Mouse (Mus musculus) bone marrow macrophage, adult 2 months (primary cell): ENCODE data around the gene Edem2.

Experiments
- CTCF ChIP-seq: IDR thresholded peaks from 2 replicates; pipeline ENCODE4 v1.5.1; 2012; ENCODE audit warnings: low read depth, mild to moderate bottlenecking, low read length, moderate library complexity
- POLR2A ChIP-seq: IDR thresholded peaks from 2 replicates; pipeline ENCODE4 v1.6.1; 2012; ENCODE audit warnings: mild to moderate bottlenecking, low read depth, low read length, borderline replicate concordance

- TF ChIP-seq CTCF (no peak), POLR2A (no peak)
These were observed 44.4 kb upstream of the Edem2 start for GRCm38 (mm10) chr2:155773664-155774063.
